Mouse (Mus musculus) liver, adult 2 months (tissue): ENCODE results near the gene Atn1.

Experiments used
- CTCF ChIP-seq: fragments of 200-500 bp; IDR thresholded peaks from 2 replicates; pipeline ENCODE4 v1.5.1; 2011; ENCODE audit warnings: low read depth, low read length, control low read depth
- POLR2A ChIP-seq: fragments of 200-500 bp; IDR thresholded peaks from 2 replicates; pipeline ENCODE4 v1.6.1; 2011; ENCODE audit warnings: low read length, control low read depth; ENCODE audit not compliant: insufficient read depth; ENCODE audit errors: extremely low read depth

DNA sequence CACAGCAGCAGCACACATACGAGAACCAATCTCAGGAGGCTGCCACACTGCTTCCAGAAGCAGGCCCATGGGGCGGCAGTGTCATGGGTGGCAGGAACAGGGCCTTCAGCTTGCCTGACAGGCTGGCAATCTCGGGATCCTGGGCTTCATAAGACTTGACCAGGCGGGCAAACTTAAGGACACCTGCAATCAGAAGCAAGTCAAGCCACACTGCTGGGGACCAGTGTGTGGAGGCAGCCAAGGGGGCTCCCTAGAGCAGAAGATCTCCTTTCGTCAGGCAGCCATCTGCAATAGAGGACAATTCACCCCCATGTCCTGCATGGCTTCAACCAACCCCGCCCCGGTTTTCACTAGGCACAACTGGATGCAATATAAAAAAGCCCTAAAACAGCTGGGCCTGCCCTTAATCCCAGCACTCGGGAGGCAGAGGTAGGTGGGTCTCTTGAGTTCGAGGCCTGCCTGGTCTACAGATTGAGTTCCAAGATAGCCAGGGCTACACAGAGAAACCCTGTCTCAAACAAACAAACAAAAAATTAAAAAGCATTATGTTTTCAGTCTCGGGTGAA, 17.0 kb downstream of the Atn1 start:
- TF ChIP-seq CTCF = no peak
- no peak for TF ChIP-seq POLR2A
